Mouse (Mus musculus) adrenal gland, postnatal 4 days (tissue): ENCODE measurements at regions not wholly inside any gene's neighbourhood (a gene's known extent, or its start where the extent isn't known, plus 50 kb on each side); places are given as distances from the start of the nearest gene placed in this dataset.

Experiments used
- DNase-seq, 2 experiments: peaks; one replicate each; pipeline ENCODE4 v3.0.0; 2021 to 2022; ENCODE audit warnings: low spot score in 2 of 2, mixed read lengths in 2 of 2

DNA sequence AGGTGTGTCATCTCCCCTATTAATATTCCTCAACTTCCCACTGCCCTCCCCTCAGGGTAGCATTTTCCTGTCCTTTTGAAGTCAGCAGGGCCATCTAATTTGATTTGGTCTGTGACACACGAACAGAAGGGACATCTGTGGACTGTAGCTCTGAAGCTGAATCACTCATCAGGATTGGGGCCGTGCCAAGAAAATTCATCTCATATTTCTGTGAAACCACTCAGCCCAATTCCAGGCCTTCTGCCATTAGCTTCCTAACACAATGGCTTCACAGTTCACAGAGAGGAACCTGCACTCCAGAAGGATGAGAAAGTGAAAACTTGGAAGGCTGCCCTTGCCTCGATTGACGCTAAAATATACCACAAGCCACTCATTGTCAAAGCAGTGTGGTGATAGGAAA lies 86.1 kb downstream of the Abhd5 start:
- peak in 1 of 2 experiments; percentile 19 for DNase-seq

DNA sequence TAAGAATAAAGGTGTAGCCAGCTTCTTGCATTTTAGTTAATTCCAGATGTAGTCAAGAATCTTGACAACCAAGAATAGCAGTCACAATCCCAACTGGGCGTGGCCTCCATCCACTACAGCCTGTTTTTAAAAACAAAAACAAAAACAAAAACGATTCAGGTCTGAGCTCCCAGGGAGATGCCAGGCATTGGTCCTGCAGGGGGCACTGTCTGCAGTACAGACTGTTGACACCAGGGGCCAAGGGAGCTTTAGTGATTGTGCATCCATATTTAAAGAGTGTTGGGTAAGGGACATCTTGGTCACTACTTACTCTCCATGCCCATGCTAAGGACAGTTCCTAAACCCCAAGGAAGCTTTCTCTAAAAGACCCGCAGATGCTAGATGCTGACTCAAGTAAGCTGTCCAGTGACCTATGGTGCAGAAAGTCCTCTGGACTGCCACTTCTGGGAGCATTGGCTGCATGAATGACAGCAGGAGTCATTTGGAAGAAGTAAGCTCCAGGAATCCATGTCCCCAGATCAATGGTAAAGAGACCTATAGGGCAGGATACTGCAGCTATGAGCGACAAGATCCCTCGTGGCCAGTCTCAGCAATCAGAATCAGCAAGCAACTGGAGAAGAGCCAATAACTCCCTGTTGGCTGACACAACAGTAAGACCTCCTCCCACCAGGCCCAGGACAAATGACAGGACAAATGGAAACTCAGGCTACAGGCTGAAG lies 95.1 kb downstream of the Abhd5 start:
- no peak for DNase-seq

DNA sequence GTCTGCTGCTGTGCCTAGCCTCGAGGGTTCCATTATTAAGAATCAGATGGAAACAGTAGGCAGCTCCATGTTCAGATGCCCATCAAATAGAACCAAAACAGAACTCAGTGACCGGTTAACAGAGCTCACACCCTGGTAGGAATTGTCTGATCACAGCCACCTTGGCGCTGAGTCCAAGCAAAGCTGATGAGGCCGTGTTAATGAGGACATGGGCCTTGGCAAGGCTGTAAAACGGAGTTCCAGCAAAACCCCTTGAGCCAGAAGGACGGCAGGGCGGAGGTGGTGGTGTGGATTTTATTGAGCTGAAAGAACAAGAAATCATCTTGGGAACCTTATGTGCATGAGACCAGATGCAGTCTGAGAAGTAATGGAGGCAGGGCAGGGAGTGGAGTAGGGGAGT lies 96.2 kb downstream of the Abhd5 start:
- no peak for DNase-seq

DNA sequence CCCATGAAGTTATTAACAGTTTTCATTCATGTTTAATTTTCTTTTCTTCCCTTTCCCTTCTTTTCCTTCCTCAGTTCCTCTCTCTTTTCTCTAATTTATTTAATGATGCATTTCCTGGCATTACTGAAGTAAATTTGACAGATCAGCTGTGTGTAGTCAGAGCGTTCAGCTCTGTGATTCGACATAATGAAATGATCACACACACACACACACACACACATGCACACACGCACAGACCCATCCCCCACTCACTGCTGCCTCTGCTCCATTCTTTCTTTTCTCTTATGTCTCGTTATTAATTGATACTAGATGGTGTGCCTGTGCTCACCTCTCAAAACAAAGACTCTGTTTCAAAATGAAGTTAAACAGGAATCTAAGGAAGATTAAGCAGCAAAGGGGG lies 96.9 kb downstream of the Abhd5 start:
- no peak for DNase-seq

DNA sequence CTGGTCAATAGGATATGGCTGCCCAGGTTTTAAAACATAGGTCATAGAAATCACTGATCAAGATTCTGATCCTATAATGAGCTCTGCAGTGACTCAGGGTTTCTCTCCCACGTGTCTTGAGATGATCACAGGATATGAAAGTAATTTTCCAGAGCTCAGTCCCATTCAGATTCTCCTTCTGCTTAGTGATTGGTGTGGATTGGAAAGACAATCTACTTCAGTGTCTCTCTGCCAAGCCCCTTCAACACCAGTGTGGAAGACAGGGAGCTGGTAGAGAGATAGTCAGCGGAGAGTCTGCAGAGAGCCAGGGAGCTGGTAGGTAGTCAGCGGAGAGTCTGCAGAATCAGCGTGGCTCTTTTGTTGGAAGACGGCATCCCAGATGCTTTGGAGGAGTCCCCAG lies 99.1 kb downstream of the Abhd5 start:
- no peak for DNase-seq

DNA sequence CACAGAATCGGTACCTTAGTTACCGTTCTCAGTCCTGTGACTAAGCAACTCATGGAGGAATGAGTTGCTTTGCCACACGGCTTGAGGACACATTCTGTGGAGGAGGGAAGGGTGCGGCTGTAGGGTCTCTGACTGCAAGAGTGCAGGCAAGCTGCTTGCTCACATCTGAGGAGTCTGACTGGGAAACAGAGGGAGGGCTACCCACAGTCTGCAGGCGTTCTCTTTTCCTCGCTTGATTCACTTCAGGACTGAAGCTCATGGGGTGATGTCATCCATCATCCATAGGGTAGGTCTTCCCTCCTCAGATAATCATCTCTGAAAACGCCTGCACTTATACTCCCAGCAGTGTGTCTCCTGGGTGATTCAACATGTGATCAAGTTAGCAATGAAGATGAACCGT lies 103.9 kb downstream of the Abhd5 start:
- DNase-seq: no peak

DNA sequence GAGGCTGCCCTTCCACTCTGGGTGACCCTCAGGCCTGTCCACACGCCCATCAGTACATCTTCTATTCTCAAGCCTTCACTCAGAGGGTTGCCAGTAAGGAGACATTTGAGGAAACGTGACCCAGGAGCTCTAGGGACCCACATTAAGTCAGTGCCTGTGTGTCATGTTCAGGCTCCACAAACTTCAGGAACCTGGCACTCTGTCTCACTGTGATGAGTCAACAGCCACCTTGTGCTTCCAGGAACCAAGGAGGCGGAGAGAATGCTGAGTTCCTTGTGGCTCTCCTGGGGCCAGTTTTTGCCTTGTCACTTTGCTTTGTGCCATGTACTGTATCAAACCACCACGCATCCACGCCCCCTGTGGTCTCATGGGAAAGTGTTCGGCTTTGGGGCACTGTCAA lies 104.4 kb downstream of the Abhd5 start:
- no peak for DNase-seq

DNA sequence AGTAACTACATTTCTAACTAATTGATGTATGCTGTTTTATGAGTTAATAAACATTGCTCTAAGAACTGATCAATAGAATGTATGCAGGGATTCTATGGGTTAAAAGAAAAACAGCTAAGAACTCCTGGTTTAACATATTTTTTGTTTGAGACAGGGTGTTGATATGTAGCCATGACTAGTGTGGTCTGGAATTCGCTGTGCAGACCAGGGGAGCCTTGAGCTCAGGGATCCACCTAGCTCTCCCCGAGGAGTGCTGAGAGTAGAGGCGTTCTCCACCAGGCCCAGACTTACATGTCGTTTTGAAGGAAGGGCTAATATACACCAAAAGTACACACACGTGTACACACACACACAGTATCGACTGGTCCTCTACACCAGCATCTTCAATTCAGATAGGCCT lies 108.1 kb downstream of the Abhd5 start:
- DNase-seq: no peak

DNA sequence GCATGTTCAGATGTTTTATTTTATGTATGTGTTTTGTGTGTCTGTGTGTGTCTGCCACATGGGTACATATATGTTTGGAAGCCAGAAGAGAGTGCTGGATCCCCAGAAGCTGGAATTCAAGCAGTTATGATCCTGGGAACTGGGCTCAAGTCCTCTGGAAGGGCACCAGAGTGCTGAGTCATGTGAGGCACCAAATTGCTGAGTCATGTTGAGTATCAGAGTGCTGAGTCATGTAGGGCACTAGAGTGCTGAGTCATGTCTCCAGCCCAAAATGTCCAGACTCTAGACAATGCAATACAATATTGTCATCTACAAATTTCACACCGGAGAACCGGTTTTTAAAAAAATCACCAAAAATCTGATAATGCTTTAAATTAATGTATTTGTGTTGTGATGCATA lies 120.1 kb downstream of the Abhd5 start:
- DNase-seq: no peak

DNA sequence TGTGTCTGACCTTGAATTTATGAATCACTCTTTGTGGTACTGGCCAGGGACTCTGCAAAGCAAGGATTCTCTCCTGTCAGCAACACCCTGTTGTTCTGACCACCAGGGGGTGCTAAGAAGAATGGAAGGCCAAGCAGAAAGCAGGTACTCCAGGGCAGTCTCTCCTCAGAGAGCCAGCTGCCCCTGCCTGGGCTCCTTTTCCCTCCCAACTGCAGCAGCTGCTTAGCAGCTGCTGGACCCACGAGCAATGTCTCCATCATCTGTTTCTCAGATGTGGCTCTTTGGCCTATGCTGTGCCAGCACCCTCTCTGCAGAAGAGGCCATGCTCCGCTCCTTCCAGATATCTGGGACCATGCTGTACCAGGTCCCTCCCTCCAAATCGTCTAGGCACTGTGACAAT lies 124.9 kb downstream of the Abhd5 start:
- peak in 1 of 2 experiments; percentile 29 for DNase-seq

DNA sequence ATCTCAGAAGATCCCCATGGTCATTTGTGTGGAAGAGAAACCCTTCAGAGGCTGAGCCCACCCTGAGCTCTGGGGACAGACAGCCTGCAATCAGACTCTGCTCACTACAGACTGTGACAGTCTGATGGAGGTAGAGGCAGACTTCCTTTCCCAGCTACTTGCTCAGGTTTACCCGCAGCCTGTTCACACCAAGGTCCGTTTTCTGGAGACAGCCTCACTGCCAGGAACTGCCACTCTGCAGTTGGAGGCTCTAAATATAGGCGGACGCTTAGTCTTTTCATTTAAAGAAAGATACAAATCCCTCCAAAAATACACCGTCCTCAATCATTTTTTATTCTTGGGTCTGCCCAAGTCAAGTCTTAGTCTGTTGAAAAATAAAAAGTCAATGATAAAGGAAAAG lies 135.6 kb downstream of the Abhd5 start:
- DNase-seq: no peak

DNA sequence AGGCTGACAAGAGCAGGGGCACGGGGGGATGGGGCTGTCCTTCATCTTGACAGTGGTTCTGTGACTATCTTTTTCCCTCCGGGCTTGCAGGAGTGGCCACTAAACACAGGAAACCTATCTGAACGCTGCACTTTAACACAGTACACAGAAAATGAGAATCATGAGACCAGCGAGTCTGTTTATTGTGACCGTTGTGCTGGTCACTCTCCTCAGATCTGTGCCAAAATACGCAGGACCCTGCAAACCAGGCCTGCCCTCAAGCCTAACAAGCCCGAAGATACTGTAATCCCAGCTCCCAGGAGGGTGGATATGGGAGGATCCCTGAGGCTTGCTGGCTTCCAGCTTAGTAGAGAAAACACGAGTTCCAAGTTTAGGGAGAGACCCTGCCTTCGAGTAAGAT lies 143.3 kb downstream of the Abhd5 start:
- DNase-seq: no peak

DNA sequence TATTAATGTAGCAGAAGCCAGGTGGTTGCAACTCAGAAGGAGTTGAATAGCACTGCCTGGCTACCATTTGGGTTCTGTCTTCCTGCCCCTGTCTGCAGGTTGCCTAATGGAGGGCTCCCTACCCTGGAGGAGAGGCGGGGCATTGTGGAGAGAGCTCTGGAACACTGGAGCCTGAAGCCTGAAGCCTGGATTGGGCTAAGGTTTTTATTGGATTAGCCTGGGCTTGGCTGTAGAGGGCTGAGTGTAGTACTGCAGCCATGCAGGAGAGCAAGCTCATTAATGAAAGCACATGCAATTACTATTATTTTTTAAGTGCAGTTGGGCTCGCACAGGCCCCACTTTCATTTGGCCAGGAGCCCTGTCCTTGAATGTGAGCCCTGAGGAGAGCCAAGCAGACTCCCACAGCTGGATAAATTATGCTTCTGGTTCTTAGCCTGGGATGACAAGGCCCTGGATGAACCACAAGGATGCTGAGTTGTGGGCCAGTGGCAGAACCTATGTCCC lies 145.1 kb downstream of the Abhd5 start:
- no peak for DNase-seq

DNA sequence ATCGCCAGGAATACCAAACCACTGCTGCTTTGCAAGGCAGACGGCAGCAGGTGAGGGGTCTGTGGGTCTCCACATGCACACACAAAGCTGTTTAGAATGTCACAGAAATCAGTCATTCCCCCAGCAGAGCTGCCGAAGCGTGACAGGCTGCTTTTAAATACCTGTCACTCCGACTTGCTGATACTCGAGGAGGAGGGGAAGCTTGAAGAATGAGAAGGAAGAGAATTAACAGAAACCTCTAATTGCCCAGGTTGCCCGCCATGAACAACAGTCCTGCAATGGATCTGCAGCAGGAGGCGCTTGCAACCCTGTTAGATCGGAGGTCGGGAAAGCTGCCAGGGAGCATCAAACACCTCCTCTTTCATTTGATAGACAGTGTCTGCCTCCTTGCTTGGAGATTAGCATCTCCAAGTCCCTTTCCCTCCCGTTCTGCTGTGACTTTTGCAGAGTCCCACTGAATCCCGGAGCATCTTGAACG lies 150.5 kb downstream of the Abhd5 start:
- no peak for DNase-seq

DNA sequence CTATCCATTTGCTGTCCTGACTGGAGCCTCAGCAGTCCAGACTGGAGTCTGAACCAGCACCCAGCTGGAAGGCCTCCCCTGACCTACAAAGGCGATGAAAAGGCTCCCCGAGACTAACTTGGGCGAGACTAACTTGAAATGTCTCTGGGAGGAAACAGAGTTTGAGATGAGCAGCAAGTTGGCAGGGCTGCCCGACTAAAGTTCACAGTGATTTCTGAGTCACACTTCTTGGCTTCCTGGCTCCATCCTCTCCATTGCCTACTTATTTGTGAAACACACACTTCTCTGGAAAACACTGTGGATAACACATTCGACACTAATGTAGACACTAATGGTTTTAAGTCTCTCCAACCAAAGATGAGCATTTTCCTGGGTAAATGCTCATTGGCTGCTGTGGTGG lies 170.2 kb downstream of the Abhd5 start:
- no peak for DNase-seq

DNA sequence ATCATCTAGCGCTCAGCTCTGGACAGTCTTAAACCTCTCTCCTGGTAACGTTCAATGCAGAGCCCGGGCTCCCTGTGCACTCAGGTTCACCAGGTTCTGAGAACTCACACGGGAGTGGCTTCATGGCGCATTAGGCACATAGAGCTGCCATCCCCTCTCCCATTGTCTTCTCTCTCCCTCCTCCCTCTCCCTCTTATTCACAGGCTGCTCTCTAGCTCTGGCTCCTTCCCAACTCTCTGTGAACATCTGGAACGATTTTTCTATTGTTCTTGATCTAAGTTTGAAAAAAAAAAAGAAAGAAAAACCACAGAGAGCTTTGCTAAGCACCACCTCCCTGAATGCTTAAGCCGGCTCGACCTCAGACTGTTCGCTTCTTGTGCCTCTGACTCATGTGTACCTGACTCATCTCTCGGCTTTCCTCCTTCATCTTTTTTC lies 174.2 kb downstream of the Abhd5 start:
- DNase-seq: no peak

DNA sequence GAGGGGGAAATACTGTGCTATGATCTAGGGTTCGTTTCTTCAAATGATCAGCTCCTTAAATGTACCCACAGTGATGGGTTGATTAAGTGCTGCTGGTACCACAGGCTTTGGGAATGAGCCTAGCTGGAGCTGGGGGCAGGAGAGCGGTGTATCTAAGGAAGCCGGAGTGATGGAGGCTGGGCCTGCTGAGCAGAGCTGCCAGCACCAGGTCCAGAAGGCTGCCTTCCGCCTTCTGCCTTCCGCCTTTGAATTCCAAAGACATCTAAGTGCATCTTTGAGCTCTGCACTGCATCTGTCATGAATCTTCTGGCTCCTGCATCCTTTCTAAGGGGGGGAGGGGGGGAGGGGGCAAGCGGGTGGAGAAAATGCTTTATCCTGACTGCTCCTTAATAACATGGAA lies 176.9 kb downstream of the Abhd5 start:
- DNase-seq: no peak

DNA sequence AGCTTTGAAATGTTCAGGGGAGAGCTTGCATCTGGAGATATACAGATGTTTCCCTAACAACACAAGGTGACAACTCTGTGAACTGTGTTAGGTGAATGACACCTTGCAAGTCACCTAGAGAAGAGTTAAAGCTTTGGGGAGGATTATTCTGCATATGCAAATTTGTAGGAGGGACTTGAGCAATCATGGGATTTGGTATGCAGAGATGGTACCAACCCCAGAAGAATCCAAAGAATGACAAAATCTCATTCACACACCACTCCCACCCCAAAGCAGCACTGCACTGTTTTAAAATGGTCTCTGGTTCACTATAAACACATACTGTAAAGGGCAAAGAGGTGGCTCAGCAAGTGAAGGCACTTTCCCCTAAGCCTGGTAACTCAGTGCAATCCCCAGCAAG lies 178.3 kb downstream of the Abhd5 start:
- no peak for DNase-seq

DNA sequence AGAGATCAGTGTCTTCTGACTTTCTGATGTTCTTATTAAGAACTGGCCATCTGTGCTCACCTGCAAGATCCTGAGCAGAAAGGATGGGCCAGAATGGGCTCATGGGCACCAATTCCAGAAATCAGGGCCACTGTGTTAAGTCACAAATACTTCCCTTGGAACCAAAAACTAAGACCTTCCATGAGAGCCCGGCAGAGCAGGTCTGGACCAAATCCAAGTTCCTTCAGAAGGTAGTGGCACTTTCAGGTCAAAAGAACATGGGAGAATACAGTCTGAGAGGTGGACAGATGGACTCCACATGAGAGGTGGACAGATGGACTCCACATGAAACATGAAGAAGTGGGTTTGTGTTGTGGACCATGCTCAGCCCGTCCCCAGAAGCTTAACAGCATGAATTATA lies 180.4 kb downstream of the Abhd5 start:
- DNase-seq: no peak

DNA sequence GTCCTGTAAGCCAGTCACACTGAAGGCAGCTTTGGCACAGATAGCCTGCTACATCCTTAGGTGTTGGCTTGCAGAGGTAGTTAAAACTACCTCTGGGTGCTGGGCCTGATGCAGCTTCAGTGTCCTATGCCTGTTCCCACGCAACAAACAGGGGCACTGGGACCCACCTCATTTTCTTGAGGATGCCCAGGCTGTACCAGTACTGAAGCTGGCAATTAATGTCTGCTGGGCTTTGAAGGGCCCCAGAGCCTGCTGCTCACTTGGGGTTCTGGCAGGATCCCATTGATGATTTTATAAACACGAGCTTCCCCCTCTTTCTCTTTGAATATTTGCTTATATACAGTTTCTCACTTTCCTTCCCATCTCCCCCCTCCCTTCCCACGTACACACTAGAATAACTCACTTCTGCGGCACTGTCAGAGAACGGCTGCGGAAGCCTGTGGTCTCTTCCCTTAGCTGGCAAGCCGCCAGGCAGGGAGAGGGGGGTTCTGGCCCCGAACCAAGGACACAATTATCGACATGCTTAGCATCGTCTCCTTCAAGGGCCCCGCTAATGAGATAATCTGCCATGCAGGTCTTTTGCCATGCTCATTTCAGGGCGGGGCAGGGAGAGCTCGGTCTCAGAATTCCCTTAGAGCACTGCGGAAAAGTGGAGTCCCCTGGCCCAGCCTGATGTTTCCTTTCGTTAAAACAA lies 182.9 kb downstream of the Abhd5 start:
- no peak for DNase-seq

DNA sequence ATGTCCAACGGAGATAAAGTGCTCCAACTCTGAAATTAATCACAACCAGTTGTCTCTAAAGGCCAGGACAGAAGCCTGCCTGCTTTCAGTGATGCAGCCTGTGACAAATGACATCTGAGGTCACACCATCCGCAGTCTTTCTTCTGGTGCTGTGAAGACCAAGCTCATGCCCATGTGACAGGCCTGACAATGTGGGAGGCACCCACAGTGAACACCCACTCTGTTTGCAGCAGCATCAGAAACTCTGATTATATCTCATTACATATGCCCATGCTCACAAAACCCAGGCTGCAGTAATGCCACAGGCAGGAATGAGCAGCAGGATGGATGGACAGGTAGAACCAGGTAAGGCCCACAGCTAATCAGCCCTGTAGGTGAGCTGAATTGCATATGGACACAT lies 183.6 kb downstream of the Abhd5 start:
- DNase-seq: no peak

DNA sequence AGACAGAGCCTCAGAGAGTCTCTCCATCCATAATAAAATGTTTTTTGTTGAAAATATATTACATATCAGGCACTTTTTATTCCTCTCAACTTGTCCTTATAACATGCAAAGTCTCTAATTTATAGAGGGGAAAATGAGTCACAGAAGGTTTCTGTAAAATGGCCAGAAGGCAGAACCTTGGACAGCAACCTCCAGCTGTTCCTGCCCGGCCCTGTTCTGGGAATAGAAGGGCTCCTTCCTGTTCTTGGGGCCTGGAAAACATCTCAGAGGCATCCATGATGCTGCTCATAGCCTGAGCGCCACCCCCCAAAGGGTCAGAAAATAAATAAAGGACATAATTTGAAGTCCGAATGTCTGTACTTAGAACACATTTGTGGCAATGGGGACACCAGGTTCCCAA lies 188.7 kb downstream of the Abhd5 start:
- DNase-seq: no peak

DNA sequence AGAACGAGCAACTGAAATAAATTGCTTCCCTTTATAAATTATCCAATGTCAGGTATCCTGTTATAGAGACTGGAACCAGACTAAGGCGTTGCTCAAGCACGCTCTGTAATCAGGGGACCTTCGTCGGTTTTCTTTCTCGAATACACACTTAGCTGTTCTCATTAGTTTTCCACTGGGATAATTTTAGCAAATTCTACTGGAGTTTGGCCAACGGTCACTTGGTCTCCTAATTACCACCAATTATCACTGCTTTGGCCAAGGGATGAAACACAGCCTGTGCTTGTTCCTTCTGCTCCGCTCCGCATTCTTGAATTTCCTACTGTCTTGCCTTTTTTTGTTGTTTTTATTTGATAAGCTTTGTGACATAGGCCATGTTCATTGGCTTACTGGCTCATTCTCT lies 191.1 kb upstream of the Topaz1 start:
- no peak for DNase-seq
